Mouse (Mus musculus): ENCODE measurements around the gene Ddx28.

DNA sequence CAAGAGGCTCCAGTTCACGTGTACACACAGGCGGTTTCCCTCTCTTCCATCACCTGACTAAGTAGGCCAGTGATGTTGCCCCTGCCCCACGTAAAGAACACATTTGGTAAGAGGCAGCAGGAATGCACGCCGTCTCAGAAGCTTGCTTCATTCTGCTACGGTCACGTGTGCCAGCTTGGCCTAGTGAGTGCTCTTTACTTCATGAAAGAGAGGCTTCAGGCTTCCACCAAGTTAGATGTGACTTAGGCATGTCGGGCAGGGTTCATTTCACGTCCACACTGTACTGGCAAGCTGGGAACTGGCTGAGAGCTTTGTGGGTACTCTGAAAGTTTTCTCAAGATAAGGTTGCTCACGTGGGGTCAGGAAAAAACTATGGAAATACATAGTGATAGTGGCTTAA lies 27.0 kb upstream of the Ddx28 start:
- TF ChIP-seq CTCF (IDR thresholded peaks at IDR 0.05; ENCODE audit: low read depth, low read length) (no peak), POLR2A (IDR thresholded peaks at IDR 0.05; ENCODE audit: borderline replicate concordance, low read depth, low read length) (no peak)
